Mouse (Mus musculus) CH12.LX (cell line): ENCODE measurements at regions not wholly inside any gene's neighbourhood (a gene's known extent, or its start where the extent isn't known, plus 50 kb on each side); places are given as distances from the start of the nearest gene placed in this dataset.
"Not testable (repeated sequence)": the region's sequence is repeated elsewhere in the genome, so short reads cannot be mapped to it uniquely, and the experiment has no call there.

Experiments
- DNase-seq: peaks from one replicate; pipeline ENCODE4 v3.0.0-alpha.2; 2013; ENCODE audit errors: extremely low read depth
- H3K27ac ChIP-seq: 2 replicates; pipeline ENCODE4 v1.5.1; 2012; ENCODE audit warnings: low read depth, mild to moderate bottlenecking, control low read depth, moderate library complexity; ENCODE audit not compliant: insufficient read depth
- H3K27me3 ChIP-seq: replicated peaks from 2 replicates; pipeline ENCODE3; 2012; ENCODE audit warnings: inconsistent platforms
- H3K36me3 ChIP-seq, 2 experiments: replicated peaks in 1 of 2; 2 replicates each; pipeline versions ENCODE3 to v1.6.1; 2012; ENCODE audit warnings: inconsistent platforms in 1 of 2, low read length in 1 of 2, mild to moderate bottlenecking in 1 of 2, mixed read lengths in 1 of 2, moderate library complexity in 1 of 2; ENCODE audit not compliant: control insufficient read depth in 1 of 2, insufficient read depth in 1 of 2
- H3K4me1 ChIP-seq, 2 experiments: 2 replicates each; pipeline ENCODE4 v1.6.1; 2012; ENCODE audit warnings: inconsistent platforms in 1 of 2, moderate library complexity in 1 of 2; ENCODE audit not compliant: insufficient read depth in 2 of 2, control insufficient read depth in 1 of 2
- H3K4me2 ChIP-seq: 2 replicates; pipeline ENCODE4 v1.6.1; 2012; ENCODE audit warnings: low read depth, mild to moderate bottlenecking, control low read depth; ENCODE audit not compliant: poor library complexity, insufficient read depth, severe bottlenecking
- H3K4me3 ChIP-seq, 3 experiments: fragments of 150-350 bp in 1 of 3; sonication (generic) in 1 of 3; replicated peaks in 1 of 3; 2 replicates each; pipeline versions ENCODE3 to v1.5.1; 2011 to 2012; ENCODE audit warnings: low read depth in 2 of 3, low read length in 2 of 3, mild to moderate bottlenecking in 2 of 3, moderate library complexity in 2 of 3, control low read depth in 1 of 3, improper control_type of control experiment in 1 of 3, inconsistent platforms in 1 of 3, mixed read lengths in 1 of 3; ENCODE audit not compliant: poor library complexity in 1 of 3
- H3K79me2 ChIP-seq: replicated peaks from 2 replicates; pipeline ENCODE4 v1.6.1; 2012; ENCODE audit warnings: mild to moderate bottlenecking, moderate library complexity; ENCODE audit not compliant: control insufficient read depth, poor library complexity, insufficient read depth, severe bottlenecking; ENCODE audit errors: extremely low read depth
- H3K9ac ChIP-seq: 2 replicates; pipeline ENCODE4 v1.6.1; 2012; ENCODE audit warnings: low read depth, mild to moderate bottlenecking, control low read depth, moderate library complexity; ENCODE audit not compliant: insufficient read depth
- H3K9me3 ChIP-seq: replicated peaks from 2 replicates; pipeline ENCODE3; 2012; ENCODE audit warnings: low read length, inconsistent platforms, mixed read lengths
- CHD1 ChIP-seq: IDR thresholded peaks from 2 replicates; pipeline ENCODE4 v1.6.1; 2012; ENCODE audit warnings: low read depth, low read length, improper control_type of control experiment, inconsistent platforms
- CTCF ChIP-seq, 2 experiments: IDR thresholded peaks in 1 of 2; conservative IDR thresholded peaks in 1 of 2; 2 replicates each; pipeline ENCODE4 v1.5.1; 2011 to 2012; ENCODE audit warnings: low read depth in 2 of 2, low read length in 2 of 2, improper control_type of control experiment in 1 of 2, inconsistent platforms in 1 of 2, mild to moderate bottlenecking in 1 of 2, moderate library complexity in 1 of 2
- ETS1 ChIP-seq: conservative IDR thresholded peaks from 2 replicates; pipeline ENCODE4 v1.6.1; 2012; ENCODE audit warnings: low read depth, mild to moderate bottlenecking, inconsistent platforms, low read length, improper control_type of control experiment, moderate library complexity
- GABPA ChIP-seq: IDR thresholded peaks from 2 replicates; pipeline ENCODE4 v1.6.1; 2012; ENCODE audit warnings: low read depth, low read length, improper control_type of control experiment, inconsistent platforms; ENCODE audit not compliant: insufficient replicate concordance
- JUN ChIP-seq: IDR thresholded peaks from 2 replicates; pipeline ENCODE4 v1.6.1; 2011; ENCODE audit warnings: low read depth, mild to moderate bottlenecking, low read length, improper control_type of control experiment, moderate library complexity; ENCODE audit not compliant: insufficient read depth
- JUND ChIP-seq: conservative IDR thresholded peaks from 2 replicates; pipeline ENCODE4 v1.6.1; 2011; ENCODE audit warnings: low read depth, low read length, improper control_type of control experiment
- MAFK ChIP-seq: IDR thresholded peaks from 2 replicates; pipeline ENCODE4 v1.6.1; 2011; ENCODE audit warnings: low read length, improper control_type of control experiment; ENCODE audit not compliant: insufficient replicate concordance
- MAZ ChIP-seq: IDR thresholded peaks from 2 replicates; pipeline ENCODE4 v1.6.1; 2012; ENCODE audit warnings: low read depth, mild to moderate bottlenecking, inconsistent platforms, low read length, improper control_type of control experiment, moderate library complexity
- MEF2A ChIP-seq: IDR thresholded peaks from 2 replicates; pipeline ENCODE4 v1.6.1; 2014; ENCODE audit warnings: low read depth, mild to moderate bottlenecking, inconsistent platforms, low read length, improper control_type of control experiment, borderline replicate concordance
- NRF1 ChIP-seq: IDR thresholded peaks from 2 replicates; pipeline ENCODE4 v1.6.1; 2014; ENCODE audit warnings: low read depth, mild to moderate bottlenecking, inconsistent platforms, low read length, improper control_type of control experiment, moderate library complexity
- POLR2A ChIP-seq: IDR thresholded peaks from 2 replicates; pipeline ENCODE4 v1.6.1; 2011; ENCODE audit warnings: low read depth, mild to moderate bottlenecking, improper control_type of control experiment, low read length
- POLR2AphosphoS2 ChIP-seq: IDR thresholded peaks from 2 replicates; pipeline ENCODE4 v1.6.1; 2011; ENCODE audit warnings: low read depth, low read length, improper control_type of control experiment
- RAD21 ChIP-seq: IDR thresholded peaks from 2 replicates; pipeline ENCODE4 v1.6.1; 2011; ENCODE audit warnings: low read depth, mild to moderate bottlenecking, low read length, improper control_type of control experiment, moderate library complexity
- SIN3A ChIP-seq: IDR thresholded peaks from 2 replicates; pipeline ENCODE4 v1.6.1; 2012; ENCODE audit warnings: low read length, improper control_type of control experiment, inconsistent platforms
- UBTF ChIP-seq: IDR thresholded peaks from 2 replicates; pipeline ENCODE4 v1.6.1; 2012; ENCODE audit warnings: low read depth, mild to moderate bottlenecking, inconsistent platforms, low read length, improper control_type of control experiment, moderate library complexity
- USF2 ChIP-seq: conservative IDR thresholded peaks from 2 replicates; pipeline ENCODE4 v1.6.1; 2011; ENCODE audit warnings: low read depth, low read length, improper control_type of control experiment
- ZC3H11A ChIP-seq: IDR thresholded peaks from 2 replicates; pipeline ENCODE4 v1.6.1; 2012; ENCODE audit warnings: low read depth, mild to moderate bottlenecking, inconsistent platforms, low read length, improper control_type of control experiment
- ZKSCAN1 ChIP-seq: IDR thresholded peaks from 2 replicates; pipeline ENCODE4 v1.6.1; 2012; ENCODE audit warnings: low read depth, inconsistent platforms, low read length, improper control_type of control experiment, borderline replicate concordance
- ZMIZ1 ChIP-seq: IDR thresholded peaks from 2 replicates; pipeline ENCODE4 v1.6.1; 2012; ENCODE audit warnings: low read depth, mild to moderate bottlenecking, inconsistent platforms, low read length, improper control_type of control experiment
- ZNF384 ChIP-seq: IDR thresholded peaks from 2 replicates; pipeline ENCODE4 v1.6.1; 2012; ENCODE audit warnings: low read depth, low read length, improper control_type of control experiment, inconsistent platforms
- dilution Hi-C: fragments of 300-500 bp; cut with MboI; formaldehyde crosslinking; loops from 2 replicates; pipeline ENCODE4 v1.14.3; 2020; ENCODE audit warnings: low sequenced_read_pairs; ENCODE audit not compliant: extremely low pct_unique_long_range_greater_than_20kb, extremely low pct_ligation_motif_present
- in situ Hi-C: fragments of 300-500 bp; cut with MboI; formaldehyde crosslinking; loops from 3 replicates; pipeline ENCODE4 v1.14.3; 2019; ENCODE audit warnings: low sequenced_read_pairs, low pct_ligation_motif_present, low pct_unique_long_range_greater_than_20kb, mixed read lengths

DNA sequence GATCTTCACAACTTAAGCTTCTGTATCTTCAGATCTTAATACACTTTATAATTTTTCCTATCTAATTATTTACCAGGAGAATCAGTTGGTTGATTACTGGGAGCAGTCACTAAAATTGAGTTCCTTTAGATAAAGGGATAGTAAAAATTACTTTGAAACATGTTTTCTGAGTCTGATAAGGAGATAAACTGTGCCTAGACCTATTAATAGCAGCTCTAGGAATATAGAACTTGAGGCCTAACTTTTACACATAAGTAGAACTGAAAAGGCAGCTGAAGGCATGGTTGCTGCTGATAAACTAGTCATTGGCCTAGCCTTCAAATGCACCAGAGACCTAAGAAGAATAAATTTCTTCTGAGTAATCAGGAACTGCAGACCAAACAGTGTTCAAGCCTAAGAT, 260.5 kb downstream of the Aasdhppt start:
- no peak overlapping the region for H3K4me2 ChIP-seq
- no peaks in the 10 kb centered on the region for H3K36me3 ChIP-seq
- H3K79me2 ChIP-seq = no peaks in the 10 kb centered on the region
- no peaks in the 10 kb centered on the region for H3K27me3 ChIP-seq
- H3K9me3 ChIP-seq = no peaks in the 10 kb centered on the region
- no peaks in the 10 kb centered on the region for H3K4me1 ChIP-seq
- in situ Hi-C loops = no loop called here
- DNase-seq = no peak
- dilution Hi-C loops = no loop called here
- H3K4me3 ChIP-seq = no peak overlapping the region
- no peak overlapping the region for H3K9ac ChIP-seq
- no peak overlapping the region for H3K27ac ChIP-seq
- no peak for TF ChIP-seq MAZ
- no peak for TF ChIP-seq ZMIZ1
- no peak for TF ChIP-seq USF2
- no peak for TF ChIP-seq ZKSCAN1

GRCm38 (mm10) chr9:4047654-4048053, 261.6 kb downstream of the Aasdhppt start:
- H3K9ac ChIP-seq, H3K9me3 ChIP-seq, H3K27ac ChIP-seq, dilution Hi-C loops, DNase-seq, in situ Hi-C loops, H3K4me2 ChIP-seq, H3K4me3 ChIP-seq, H3K79me2 ChIP-seq, H3K27me3 ChIP-seq, H3K36me3 ChIP-seq, H3K4me1 ChIP-seq: not testable (repeated sequence)

- DNase-seq = no peak
- TF ChIP-seq ETS1 = no peak
- no peak for TF ChIP-seq MAFK
- no peak for TF ChIP-seq GABPA
- TF ChIP-seq RAD21 = no peak
- TF ChIP-seq ZNF384 = no peak
- TF ChIP-seq CTCF (conservative IDR thresholded peaks at IDR 0.05 in 1 of 2, IDR thresholded peaks at IDR 0.05 in 1 of 2; ENCODE audit: low read depth in 2 of 2, low read length in 2 of 2) = no peak
- no peak for TF ChIP-seq MEF2A
- TF ChIP-seq NRF1 = no peak
- TF ChIP-seq POLR2AphosphoS2 = no peak
- TF ChIP-seq ZC3H11A = no peak
- TF ChIP-seq UBTF = no peak
- no peak for TF ChIP-seq POLR2A
- no peak for TF ChIP-seq SIN3A
- TF ChIP-seq JUN = no peak
- TF ChIP-seq CHD1 = no peak
- no peak for TF ChIP-seq JUND
- no peaks in the 10 kb centered on the region for H3K9me3 ChIP-seq
- no peaks in the 10 kb centered on the region for H3K4me1 ChIP-seq
- dilution Hi-C loops = no loop called here
- H3K79me2 ChIP-seq = no peaks in the 10 kb centered on the region
- H3K36me3 ChIP-seq = no peaks in the 10 kb centered on the region
- no peak overlapping the region for H3K4me3 ChIP-seq
- H3K4me2 ChIP-seq = no peak overlapping the region
- H3K27me3 ChIP-seq = no peaks in the 10 kb centered on the region
- H3K9ac ChIP-seq = no peak overlapping the region
- in situ Hi-C loops = no loop called here
- H3K27ac ChIP-seq = no peak overlapping the region
Observed at GRCm38 (mm10) chr9:4040871-4041665, 268.2 kb downstream of the Aasdhppt start.

DNA sequence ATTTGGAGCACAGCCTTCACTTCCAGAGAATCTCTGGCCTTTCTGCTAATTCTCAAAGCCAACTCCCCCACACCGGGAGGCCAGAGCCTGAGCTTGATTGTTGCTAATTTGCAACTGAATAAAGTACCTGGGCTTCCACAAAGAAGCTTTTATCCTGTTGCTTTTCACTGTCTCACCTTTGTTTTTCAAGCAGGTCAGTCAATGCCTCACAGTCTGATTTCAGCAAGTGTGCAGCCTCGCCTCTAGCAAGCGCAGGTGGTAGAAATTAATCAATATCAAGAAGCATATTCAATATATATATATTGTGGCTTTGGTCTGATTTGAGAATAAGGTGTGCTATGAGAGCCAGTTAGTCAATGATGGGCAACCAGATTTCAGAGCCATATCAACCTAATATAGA, 282.1 kb downstream of the Aasdhppt start:
- H3K36me3 ChIP-seq, dilution Hi-C loops, H3K27ac ChIP-seq, H3K9me3 ChIP-seq, H3K9ac ChIP-seq, H3K79me2 ChIP-seq, H3K4me1 ChIP-seq, DNase-seq, H3K27me3 ChIP-seq, in situ Hi-C loops, H3K4me3 ChIP-seq, H3K4me2 ChIP-seq: not testable (repeated sequence)
